Mouse (Mus musculus): ENCODE results near the gene Ets2. TPM values are rescaled to one million over a fixed set of nuclear protein-coding genes. Genes with fewer than 3 reads are reported as not detected.
"Not testable (repeated sequence)": the region's sequence is repeated elsewhere in the genome, so short reads cannot be mapped to it uniquely, and the experiment has no call there.

Ets2 gene
- polyA plus RNA-seq, 1 experiment from 2014 or later: 109 TPM

DNA sequence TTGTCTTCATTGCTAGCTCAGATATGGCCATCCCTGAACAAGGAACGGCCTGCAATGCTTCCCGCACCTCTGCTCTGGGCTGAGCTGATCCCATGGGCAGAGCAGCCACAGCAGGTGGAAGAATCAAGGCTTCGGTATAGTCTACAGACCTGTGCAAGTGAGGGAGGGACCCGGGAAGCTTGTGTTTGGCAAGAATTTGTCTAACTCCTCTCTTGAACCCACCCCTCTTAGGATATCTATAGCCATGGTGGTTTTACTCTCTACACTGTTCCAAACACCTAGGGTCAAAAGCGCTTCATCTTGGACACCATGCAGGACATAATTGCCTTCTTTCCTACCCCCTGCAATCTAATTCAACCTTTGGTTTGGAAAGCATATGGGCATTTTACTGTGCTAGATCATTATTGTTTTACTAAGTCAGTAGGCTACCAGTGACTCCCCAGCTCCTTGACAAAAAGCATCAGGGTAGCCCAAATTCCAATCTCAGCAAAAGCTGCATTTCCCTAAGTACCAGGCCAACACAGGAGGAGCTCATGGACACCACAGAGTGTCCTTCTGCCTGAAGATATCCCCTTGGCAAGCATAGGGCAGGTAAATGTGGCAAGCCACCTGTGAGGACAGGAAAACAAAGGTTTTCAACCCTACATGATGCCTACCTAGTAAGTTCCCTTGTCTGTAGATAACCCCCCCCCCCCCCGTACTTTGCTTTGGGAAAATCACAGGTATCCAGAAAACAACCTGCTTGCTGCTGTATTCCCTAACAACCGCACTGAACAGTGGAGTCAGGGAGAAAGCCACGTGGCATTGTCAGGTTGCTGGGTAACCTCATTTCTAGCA, 57.5 kb downstream of the Ets2 start:
- no peak for ATAC-seq (ENCODE audit: insufficient number of reproducible peaks, low FRiP score, low TSS enrichment, low read depth)

GRCm38 (mm10) chr16:95759988-95760391, 58.1 kb downstream of the Ets2 start:
- Histone ChIP-seq H3K4me3 (no peak overlapping the region), H3K9ac (no peak overlapping the region), H3K36me3 (no peaks in the 10 kb centered on the region), H3K27me3 (no peaks in the 10 kb centered on the region), H3K27ac (peak overlapping the region; percentile 33), H3K9me3 (no peaks in the 10 kb centered on the region), H3K4me1 (0 out of 2 replicates have a peak, but pooled peaks cover 8% of the 10 kb centered on the region), H3K4me2 (no peak overlapping the region)
- ATAC-seq (ENCODE audit: insufficient number of reproducible peaks, low FRiP score, low TSS enrichment, low read depth): no peak
- 62% methylated on average over 6 of the region's 6 CpGs for WGBS

More for the DNA sequence above, 57.5 kb downstream of the Ets2 start:
- no peak overlapping the region for H3K4me3 ChIP-seq
- WGBS: 85% methylated on average over 8 of the region's 8 CpGs
- H3K9me3 ChIP-seq: no peaks in the 10 kb centered on the region
- H3K4me2 ChIP-seq: no peak overlapping the region
- 0 out of 2 replicates have a peak, but pooled peaks cover 8% of the 10 kb centered on the region for H3K4me1 ChIP-seq
- H3K27me3 ChIP-seq: no peaks in the 10 kb centered on the region
- H3K9ac ChIP-seq: no peak overlapping the region
- H3K27ac ChIP-seq: peak overlapping the region; percentile 33; the same call in 1 of the 2 replicates
- H3K36me3 ChIP-seq: no peaks in the 10 kb centered on the region

GRCm38 (mm10) chr16:95761742-95762141, 59.9 kb downstream of the Ets2 start:
- H3K27ac ChIP-seq: no peak overlapping the region
- ATAC-seq (ENCODE audit: insufficient number of reproducible peaks, low FRiP score, low TSS enrichment, low read depth): no peak
- H3K27me3 ChIP-seq: no peaks in the 10 kb centered on the region
- H3K9ac ChIP-seq: no peak overlapping the region
- H3K4me2 ChIP-seq: no peak overlapping the region
- 66% methylated on average over 6 of the region's 6 CpGs for WGBS
- no peaks in the 10 kb centered on the region for H3K9me3 ChIP-seq
- H3K36me3 ChIP-seq: no peaks in the 10 kb centered on the region
- 0 out of 2 replicates have a peak, but pooled peaks cover 8% of the 10 kb centered on the region for H3K4me1 ChIP-seq
- no peak overlapping the region for H3K4me3 ChIP-seq

DNA sequence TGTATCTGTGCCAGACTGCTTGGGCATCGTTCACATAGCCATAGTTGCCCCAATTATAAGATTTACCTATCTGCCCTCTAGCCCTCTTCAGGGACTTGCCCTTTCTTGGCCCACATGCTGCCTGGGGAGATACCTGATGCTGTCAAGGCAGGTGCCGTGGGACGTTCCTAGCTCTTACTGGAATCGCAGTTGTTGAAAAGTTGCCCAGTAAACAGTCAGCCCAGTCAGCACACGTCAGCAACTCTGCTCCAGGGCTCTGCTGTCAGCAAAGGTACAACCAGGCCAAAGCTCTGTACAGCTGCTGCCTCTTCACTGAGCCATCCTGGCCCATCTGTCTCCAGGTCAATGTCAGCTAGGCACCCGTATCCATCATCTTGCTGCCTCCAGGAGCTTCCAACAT, 61.3 kb downstream of the Ets2 start:
- Histone ChIP-seq H3K4me1 (0 out of 2 replicates have a peak, but pooled peaks cover 8% of the 10 kb centered on the region), H3K4me2 (no peak overlapping the region), H3K9me3 (no peaks in the 10 kb centered on the region), H3K27ac (0 out of 2 replicates have a peak overlapping the region, but pooled peaks have one; percentile 5), H3K4me3 (no peak overlapping the region), H3K27me3 (no peaks in the 10 kb centered on the region), H3K36me3 (no peaks in the 10 kb centered on the region), H3K9ac (no peak overlapping the region)
- no peak for ATAC-seq (ENCODE audit: insufficient number of reproducible peaks, low FRiP score, low TSS enrichment, low read depth)
- 69% methylated on average over 6 of the region's 6 CpGs for WGBS

GRCm38 (mm10) chr16:95764041-95764440, 62.2 kb downstream of the Ets2 start:
- ATAC-seq (ENCODE audit: insufficient number of reproducible peaks, low FRiP score, low TSS enrichment, low read depth); H3K9me3 ChIP-seq; H3K4me3 ChIP-seq; H3K27ac ChIP-seq; H3K4me1 ChIP-seq; H3K4me2 ChIP-seq; H3K36me3 ChIP-seq; H3K27me3 ChIP-seq; H3K9ac ChIP-seq: not testable (repeated sequence)
- 64% methylated on average over 8 of the region's 8 CpGs for WGBS

DNA sequence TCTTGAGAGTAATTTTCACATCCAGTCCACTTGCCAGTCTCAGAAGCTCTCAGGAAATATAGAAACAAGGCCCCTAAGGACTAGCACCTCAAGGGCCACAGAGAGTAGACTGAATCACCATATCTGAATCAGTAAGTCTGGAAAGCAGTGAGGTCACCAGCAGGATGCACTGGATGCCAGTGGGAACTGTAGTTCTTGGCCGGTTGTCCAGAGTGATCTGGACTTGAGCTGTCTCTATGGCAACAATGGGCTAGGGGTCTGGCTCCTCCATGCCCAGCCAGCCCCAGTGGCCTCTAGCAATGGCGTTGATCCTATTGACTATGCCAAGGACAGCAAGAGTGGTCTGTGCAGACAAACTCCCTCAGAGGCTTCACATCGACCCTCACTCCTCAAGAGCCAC, 64.3 kb downstream of the Ets2 start:
- Histone ChIP-seq H3K27me3 (no peaks in the 10 kb centered on the region), H3K4me3 (no peak overlapping the region), H3K4me2 (no peak overlapping the region), H3K36me3 (no peaks in the 10 kb centered on the region), H3K9me3 (no peaks in the 10 kb centered on the region), H3K9ac (no peak overlapping the region), H3K27ac (no peak overlapping the region), H3K4me1 (peaks cover 16% of the 10 kb centered on the region)
- WGBS: 86% methylated on average over 3 of the region's 3 CpGs
- no peak for ATAC-seq (ENCODE audit: insufficient number of reproducible peaks, low FRiP score, low TSS enrichment, low read depth)

- no peaks in the 10 kb centered on the region for H3K27me3 ChIP-seq
- H3K9ac ChIP-seq: no peak overlapping the region
- 90% methylated on average over 2 of the region's 2 CpGs for WGBS
- no peaks in the 10 kb centered on the region for H3K36me3 ChIP-seq
- no peaks in the 10 kb centered on the region for H3K9me3 ChIP-seq
- no peak for ATAC-seq (ENCODE audit: insufficient number of reproducible peaks, low FRiP score, low TSS enrichment, low read depth)
- H3K4me2 ChIP-seq: no peak overlapping the region
- no peak overlapping the region for H3K4me3 ChIP-seq
- H3K4me1 ChIP-seq: peaks cover 11% of the 10 kb centered on the region
- H3K27ac ChIP-seq: no peak overlapping the region
Measured at GRCm38 (mm10) chr16:95767246-95767645, 65.4 kb downstream of the Ets2 start.

GRCm38 (mm10) chr16:95769066-95769995, 67.5 kb downstream of the Ets2 start:
- 36% methylated on average over 14 of the region's 14 CpGs for WGBS
- H3K36me3 ChIP-seq: no peaks in the 10 kb centered on the region
- H3K4me2 ChIP-seq: no peak overlapping the region
- ATAC-seq (ENCODE audit: insufficient number of reproducible peaks, low FRiP score, low TSS enrichment, low read depth): peak; percentile 50
- H3K4me3 ChIP-seq: no peak overlapping the region
- peak overlapping the region; percentile 67 for H3K27ac ChIP-seq
- H3K9me3 ChIP-seq: no peaks in the 10 kb centered on the region
- H3K4me1 ChIP-seq: peaks cover 11% of the 10 kb centered on the region
- no peak overlapping the region; the same call in 1 of the 2 replicates for H3K9ac ChIP-seq
- H3K27me3 ChIP-seq: no peaks in the 10 kb centered on the region

GRCm38 (mm10) chr16:95769996-95770334, 68.1 kb downstream of the Ets2 start:
- Histone ChIP-seq H3K4me3 (no peak overlapping the region), H3K4me1 (peaks cover 11% of the 10 kb centered on the region), H3K27ac (peak overlapping the region; percentile 67), H3K27me3 (no peaks in the 10 kb centered on the region), H3K4me2 (no peak overlapping the region), H3K9me3 (no peaks in the 10 kb centered on the region), H3K36me3 (no peaks in the 10 kb centered on the region), H3K9ac (no peak overlapping the region)
- WGBS: 78% methylated on average over 5 of the region's 5 CpGs
- ATAC-seq (ENCODE audit: insufficient number of reproducible peaks, low FRiP score, low TSS enrichment, low read depth): peak; percentile 21; the same call in 1 of the 2 replicates

DNA sequence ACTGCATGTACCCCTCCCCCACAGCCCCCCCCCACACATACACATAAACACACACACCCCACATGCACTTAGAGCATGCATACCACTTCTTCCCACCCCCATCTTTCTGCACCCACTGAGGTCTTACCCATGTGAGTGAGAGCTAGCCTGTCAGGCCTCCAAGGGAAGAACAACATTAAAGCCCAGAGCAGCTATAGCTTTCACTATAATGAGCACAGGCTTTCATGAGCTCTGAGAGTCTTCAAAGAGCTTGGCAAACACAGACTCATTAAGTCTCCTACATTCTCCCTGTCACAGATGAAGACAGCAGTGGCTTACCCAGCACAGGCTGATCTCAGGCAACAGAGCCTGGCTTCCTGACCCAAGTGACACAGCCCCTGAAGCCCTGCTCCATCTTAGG, 68.5 kb downstream of the Ets2 start:
- no peak overlapping the region for H3K9ac ChIP-seq
- no peaks in the 10 kb centered on the region for H3K9me3 ChIP-seq
- H3K36me3 ChIP-seq: no peaks in the 10 kb centered on the region
- no peak for ATAC-seq (ENCODE audit: insufficient number of reproducible peaks, low FRiP score, low TSS enrichment, low read depth)
- peaks cover 11% of the 10 kb centered on the region for H3K4me1 ChIP-seq
- H3K27me3 ChIP-seq: no peaks in the 10 kb centered on the region
- no peak overlapping the region for H3K4me3 ChIP-seq
- H3K4me2 ChIP-seq: no peak overlapping the region
- H3K27ac ChIP-seq: peak overlapping the region; percentile 14; the same call in 1 of the 2 replicates

Data from limb, embryonic 15.5 days (tissue).